Mouse (Mus musculus): ENCODE results near the gene Ghitm.

GRCm38 (mm10) chr14:37174484-37174883, 39.4 kb upstream of the Ghitm start:
- no peak for TF ChIP-seq POLR2A (IDR thresholded peaks at IDR 0.05; ENCODE audit: extremely low read depth, insufficient read depth, low read length)
- no peak for TF ChIP-seq CTCF (IDR thresholded peaks at IDR 0.05; ENCODE audit: low read depth, low read length)

Measured in liver, adult 2 months (tissue).